Mouse (Mus musculus) adrenal gland, adult 18-20 months (tissue): ENCODE results near the gene Herc2. TPM values are rescaled to one million over a fixed set of nuclear protein-coding genes. Genes with fewer than 3 reads are reported as not detected.

Experiments
- DNase-seq, 2 experiments: peaks; one replicate each; pipeline ENCODE4 v3.0.0; 2021 to 2022; ENCODE audit warnings: low spot score in 2 of 2
- total RNA-seq, 2 experiments: library from RNA; stranded (reverse); gene quantifications; 1 replicate in 1 of 2; 2 replicates in 1 of 2; pipeline ENCODE4 v1.2.3; 2021

The Herc2 gene
- total RNA-seq, 2 experiments from 2014 or later, result 50.4 to 52.5 TPM

DNA sequence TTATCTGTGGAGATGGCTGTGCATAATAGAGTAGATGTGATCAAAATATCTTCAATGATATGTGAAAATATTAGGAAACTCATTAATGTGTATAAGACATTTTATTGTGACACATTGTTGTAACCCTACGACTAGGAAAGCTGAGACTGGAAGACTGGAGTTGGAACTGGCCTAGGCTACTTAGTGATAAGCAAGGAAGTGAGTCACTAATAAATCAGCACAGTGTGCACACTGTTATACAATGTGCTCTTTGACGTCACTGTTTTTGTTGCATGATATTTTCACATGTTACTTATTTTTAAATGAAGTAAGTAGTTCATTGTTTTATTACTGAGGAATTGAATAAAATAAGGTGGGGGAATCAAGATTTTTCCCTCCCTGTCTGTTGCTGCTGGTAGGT lies 16.1 kb downstream of the Herc2 start:
- DNase-seq, result no peak

DNA sequence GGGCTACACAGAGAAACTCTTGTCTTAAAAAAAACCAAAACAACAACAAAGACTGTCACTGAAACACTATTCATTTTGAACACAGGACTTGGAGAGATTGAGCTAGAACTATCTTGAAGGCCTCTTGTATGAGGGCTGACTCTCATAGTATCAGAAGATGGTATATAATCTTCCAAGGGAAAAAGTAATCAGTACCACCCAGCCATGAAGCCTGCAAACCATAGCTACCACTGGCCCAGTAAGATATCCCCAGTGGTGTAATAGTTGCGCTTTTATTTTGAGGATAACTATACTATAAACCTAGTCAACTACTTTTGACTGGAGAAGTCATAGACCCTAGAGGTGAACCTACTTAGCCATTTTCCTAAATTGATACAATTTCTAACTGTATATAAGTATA lies 16.6 kb downstream of the Herc2 start:
- no peak for DNase-seq

GRCm38 (mm10) chr7:56071724-56072123 lies 21.7 kb downstream of the Herc2 start:
- no peak for DNase-seq

DNA sequence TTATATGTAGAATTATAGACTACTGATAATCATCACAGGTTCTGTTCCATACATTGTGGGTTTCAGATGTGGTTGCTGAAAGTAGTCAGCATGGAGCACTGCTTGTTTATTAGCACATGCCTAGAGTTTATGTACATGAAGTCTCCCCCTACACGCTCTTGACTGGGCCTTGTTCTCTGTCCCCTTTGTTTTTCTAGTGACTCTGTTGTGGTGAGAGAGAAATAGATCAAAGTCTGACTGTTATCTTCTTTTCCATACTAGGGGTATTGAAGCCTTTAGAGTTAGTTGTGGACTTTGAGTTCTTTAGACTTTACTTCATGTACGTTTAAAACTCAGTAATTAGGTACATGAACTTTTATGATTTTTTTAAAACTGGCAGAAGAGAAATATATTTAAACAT lies 33.0 kb downstream of the Herc2 start:
- DNase-seq, result no peak

DNA sequence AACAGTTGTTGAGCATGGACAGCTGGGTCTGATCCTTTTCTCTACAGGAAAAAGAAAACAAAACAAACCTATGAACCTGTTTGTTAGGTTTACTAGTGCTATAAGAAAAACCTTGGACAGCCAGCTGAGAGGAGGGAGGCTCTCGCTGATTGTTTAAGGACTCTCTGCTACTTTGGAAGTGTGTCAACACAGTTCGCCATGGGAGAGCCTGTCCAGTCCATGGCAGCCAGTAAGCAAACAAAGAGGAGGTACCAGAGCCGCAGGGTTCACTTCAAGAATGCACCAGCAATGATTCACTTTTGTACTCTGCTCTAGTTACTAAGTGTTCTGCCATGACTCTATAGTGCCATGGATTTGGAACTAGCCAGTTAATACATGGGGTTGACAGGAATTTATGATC lies 39.1 kb downstream of the Herc2 start:
- no peak for DNase-seq

- no peak for DNase-seq
These were observed 41.4 kb downstream of the Herc2 start for GRCm38 (mm10) chr7:56091445-56091844.

GRCm38 (mm10) chr7:56102293-56102847 lies 52.4 kb downstream of the Herc2 start:
- no peak for DNase-seq

DNA sequence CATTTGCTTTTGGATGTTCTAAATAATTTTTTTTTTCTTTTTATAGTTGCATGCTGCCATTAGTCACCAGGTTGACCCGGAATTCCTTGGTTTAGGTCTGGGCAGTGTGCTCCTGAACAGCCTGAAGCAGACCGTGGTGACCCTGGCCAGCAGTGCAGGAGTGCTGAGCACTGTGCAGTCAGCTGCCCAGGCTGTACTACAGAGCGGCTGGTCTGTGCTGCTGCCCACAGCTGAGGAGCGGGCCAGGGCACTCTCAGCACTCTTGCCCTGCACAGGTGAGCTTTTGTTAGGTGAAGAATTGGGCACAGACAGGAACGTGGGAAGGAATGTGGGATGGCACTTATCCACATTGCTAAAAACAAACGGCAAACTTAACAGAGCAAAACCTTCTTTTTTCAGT lies 63.0 kb downstream of the Herc2 start:
- no peak for DNase-seq

- peak in 1 of 2 experiments; percentile 30 for DNase-seq
These were observed 64.2 kb downstream of the Herc2 start for GRCm38 (mm10) chr7:56114148-56114547.

DNA sequence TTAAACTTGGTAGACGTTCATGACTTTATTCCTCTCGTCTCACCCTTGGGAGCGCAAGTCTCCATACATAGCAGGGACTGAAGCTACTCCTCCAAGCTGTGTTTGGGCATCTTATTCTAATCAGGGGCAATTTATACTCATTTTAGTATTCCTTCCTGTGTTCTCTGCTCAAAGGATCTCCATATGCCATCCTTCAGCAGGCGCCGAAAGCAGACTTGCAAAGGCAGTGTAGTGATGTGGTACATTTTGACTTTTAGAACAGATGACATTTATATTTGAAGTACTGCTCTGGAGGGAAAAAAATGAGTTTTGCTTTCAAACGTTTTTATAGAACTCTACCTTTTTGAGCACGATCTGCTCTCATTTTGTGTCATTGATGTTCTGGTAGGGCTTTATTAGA lies 71.0 kb downstream of the Herc2 start:
- DNase-seq, result no peak

- DNase-seq, result no peak
These were observed 71.4 kb downstream of the Herc2 start for GRCm38 (mm10) chr7:56121425-56121824.

DNA sequence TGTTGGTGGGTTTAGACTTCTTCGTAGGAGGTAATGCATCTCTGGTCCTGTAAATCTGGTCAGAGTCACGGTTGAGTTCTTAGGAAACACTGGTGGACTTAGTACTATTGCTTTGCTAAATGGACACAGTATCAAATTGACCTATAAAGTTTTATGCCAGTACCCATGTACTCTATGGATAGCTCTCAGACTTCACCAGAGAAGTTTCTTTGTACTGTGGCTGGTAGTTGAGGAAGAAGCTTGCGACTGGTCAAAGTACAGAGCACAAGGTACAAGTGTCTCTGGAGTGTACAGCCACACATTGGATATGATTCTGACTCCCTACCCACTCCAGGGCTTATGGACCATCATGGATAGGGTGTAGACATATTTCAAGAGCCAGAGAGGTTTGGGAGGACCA lies 78.1 kb downstream of the Herc2 start:
- no peak for DNase-seq

DNA sequence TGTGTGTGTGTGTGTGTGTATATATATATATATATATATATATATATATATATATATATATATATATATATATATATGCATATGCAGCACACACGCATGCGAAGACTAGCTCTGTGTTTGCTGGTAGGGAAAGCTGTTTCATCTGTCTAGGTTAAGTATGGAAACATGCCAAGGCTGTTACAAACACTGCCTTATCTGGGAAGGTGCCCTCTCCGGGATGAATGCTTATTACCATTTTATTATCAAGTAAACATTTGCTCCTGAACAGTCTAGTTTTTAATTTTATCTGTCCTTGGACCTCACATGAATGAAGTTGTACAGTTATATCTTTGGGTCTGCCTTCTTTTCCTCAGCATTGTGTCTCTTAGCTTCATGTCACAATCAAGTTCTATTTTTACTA lies 79.6 kb downstream of the Herc2 start:
- no peak for DNase-seq

DNA sequence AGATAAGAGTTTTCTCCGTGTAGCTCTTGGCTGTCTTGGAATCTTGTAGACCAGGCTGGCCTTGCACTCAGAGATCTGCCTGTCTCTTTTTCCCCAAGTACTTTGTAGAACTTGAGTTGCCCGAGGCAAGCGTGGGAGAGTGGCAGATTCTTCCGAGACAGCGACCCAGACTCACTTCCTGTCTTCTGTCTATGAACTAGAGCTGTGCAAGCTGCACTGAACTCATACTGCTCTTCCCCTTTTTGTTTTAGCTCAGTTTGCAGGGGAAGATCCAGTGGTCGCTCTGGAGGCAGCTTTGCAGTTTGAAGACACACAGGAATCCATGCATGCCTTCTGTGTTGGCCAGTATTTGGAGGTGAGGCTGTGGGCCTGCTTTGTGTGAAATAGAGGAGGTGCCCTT lies 81.6 kb downstream of the Herc2 start:
- DNase-seq, result no peak

DNA sequence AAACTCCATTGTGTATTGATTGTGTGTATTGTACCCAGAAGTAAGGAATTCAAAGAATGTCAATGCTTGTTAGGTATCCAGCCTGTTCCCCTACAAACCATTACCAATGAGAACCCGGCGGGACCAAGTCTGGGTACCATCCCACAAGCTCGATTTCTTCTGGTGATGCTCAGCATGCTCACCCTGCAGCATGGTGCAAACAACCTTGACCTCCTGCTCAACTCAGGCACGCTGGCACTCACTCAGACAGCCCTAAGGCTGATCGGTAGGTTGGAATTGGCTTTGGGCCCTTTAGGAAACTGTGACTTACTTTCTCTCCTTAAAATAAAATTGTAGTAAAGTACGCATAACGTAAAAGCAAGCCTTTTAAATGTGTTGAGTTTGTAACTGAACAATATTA lies 88.7 kb downstream of the Herc2 start:
- DNase-seq, result no peak

GRCm38 (mm10) chr7:56146424-56146823 lies 96.4 kb downstream of the Herc2 start:
- DNase-seq, result no peak

DNA sequence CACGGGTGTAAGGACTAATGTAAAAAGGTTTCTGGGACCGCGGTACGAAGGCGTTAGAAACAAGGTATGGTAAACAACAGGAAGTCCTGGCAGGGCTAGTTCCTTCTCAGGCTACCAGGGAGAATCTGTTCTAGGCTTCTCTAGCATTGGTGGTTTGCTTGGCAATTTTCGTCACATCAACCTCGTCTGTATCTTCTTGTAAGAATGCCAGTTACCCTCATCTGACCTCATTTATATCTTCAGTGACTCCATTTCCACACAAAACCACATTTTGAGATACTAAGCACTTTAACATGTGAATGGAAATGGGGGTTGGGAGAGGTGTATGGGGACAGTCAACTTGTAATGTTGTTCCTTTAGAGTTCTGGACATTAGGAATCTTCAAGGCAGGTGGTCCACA lies 98.9 kb downstream of the Herc2 start:
- no peak for DNase-seq

- no peak for DNase-seq
These were observed 102.1 kb downstream of the Herc2 start for GRCm38 (mm10) chr7:56151885-56152676.

GRCm38 (mm10) chr7:56153161-56153560 lies 103.2 kb downstream of the Herc2 start:
- DNase-seq, result no peak

DNA sequence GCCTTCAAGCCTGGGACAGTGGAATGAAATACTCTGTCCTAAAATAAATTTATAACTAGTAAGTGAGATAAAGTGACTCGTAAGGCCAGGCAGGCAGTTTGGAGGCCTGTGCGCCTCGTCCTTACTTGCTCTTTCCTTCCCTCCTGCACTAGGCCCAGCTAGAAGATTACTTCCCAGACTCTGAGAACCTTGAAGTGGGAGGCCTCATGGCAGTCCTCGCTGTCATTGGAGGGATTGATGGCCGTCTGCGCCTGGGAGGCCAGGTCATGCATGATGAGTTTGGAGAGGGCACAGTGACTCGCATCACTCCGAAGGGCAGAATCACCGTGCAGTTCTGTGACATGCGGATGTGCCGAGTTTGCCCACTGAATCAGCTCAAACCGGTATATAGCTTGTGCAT lies 103.6 kb downstream of the Herc2 start:
- DNase-seq, result peak in 1 of 2 experiments; percentile 19

DNA sequence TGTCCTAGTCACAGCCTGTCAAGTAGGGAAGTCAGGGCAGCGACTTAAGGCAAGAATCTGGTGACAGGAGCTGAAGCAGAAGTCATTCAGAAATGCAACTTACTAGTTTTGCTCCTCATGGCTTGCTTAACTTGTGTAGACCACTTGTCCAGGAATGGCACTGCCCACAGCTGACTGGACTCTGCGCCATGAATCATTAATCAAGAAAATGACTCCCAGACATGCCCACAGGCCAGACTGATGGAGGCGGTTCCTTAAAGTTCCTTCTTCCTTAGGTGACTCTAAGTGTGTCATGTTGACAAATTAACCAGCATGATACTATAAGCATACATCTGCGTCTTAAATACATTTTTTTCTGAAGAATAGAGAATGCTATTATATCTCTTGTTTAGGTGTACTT lies 113.3 kb downstream of the Herc2 start:
- no peak for DNase-seq

DNA sequence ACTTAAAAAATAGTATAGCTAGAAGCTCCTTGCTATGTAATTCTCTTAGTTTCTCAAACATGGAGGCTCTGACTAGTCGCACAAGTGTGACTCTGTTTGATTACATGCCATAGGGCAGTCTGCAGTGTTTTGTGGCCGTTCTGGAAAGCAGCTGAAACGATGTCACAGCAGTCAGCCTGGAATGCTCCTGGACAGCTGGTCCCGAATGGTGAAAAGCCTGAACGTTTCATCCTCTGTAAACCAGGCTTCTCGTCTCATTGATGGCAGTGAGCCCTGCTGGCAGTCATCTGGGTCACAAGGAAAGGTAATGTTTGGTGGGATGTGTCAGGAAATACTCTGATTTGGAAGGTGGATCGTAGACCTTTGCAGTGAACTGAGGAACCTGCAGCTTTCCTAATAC lies 118.7 kb downstream of the Herc2 start:
- no peak for DNase-seq

DNA sequence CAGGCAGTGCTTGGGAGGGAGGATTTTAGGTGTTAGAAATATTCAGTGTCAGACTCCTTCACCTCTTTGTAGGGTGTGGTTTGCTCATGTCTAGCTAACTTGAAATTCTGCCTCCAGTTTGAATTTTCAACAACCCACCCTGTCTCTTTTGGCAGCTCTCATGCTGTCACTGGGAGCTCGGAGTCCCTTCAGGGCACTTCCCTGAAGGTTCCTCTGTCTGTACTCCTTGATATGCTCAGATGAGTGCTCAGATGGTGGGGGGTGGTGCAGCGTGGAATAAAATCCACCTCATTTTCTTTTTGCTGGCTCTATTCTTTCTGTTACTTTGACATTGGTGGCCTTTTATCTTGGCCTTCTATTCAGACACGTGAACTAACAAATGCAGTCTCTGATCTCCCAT lies 127.4 kb downstream of the Herc2 start:
- DNase-seq, result no peak
